Mouse (Mus musculus): ENCODE measurements at regions not wholly inside any gene's neighbourhood (a gene's known extent, or its start where the extent isn't known, plus 50 kb on each side); places are given as distances from the start of the nearest gene placed in this dataset.

- no peak for DNase-seq (ENCODE audit: low spot score in 2 of 2)
Observed at GRCm38 (mm10) chr14:25398745-25399144, 60.2 kb upstream of the Zmiz1 start.

GRCm38 (mm10) chr14:25399286-25399685 lies 59.7 kb upstream of the Zmiz1 start:
- DNase-seq (ENCODE audit: low spot score in 2 of 2), result no peak

GRCm38 (mm10) chr14:25401104-25401963 lies 57.7 kb upstream of the Zmiz1 start:
- DNase-seq (ENCODE audit: low spot score in 2 of 2), result no peak

GRCm38 (mm10) chr14:25402409-25402808 lies 56.6 kb upstream of the Zmiz1 start:
- DNase-seq (ENCODE audit: low spot score in 2 of 2), result no peak

- DNase-seq (ENCODE audit: low spot score in 2 of 2), result no peak
Observed at GRCm38 (mm10) chr14:25405191-25405590, 53.8 kb upstream of the Zmiz1 start.

GRCm38 (mm10) chr14:25406059-25406458 lies 52.9 kb upstream of the Zmiz1 start:
- DNase-seq (ENCODE audit: low spot score in 2 of 2), result no peak

GRCm38 (mm10) chr14:25406613-25407012 lies 52.4 kb upstream of the Zmiz1 start:
- no peak for DNase-seq (ENCODE audit: low spot score in 2 of 2)

GRCm38 (mm10) chr14:25407111-25407510 lies 51.9 kb upstream of the Zmiz1 start:
- DNase-seq (ENCODE audit: low spot score in 2 of 2), result no peak

Data from left cerebral cortex, adult 8-10 months (tissue).